Mouse (Mus musculus) frontal cortex, adult 2 months (tissue): Measurements from ENCODE around the gene Col4a3bp. TPM values are rescaled to one million over a fixed set of nuclear protein-coding genes. Genes with fewer than 3 reads are reported as not detected.

Experiments
- DNase-seq, 2 experiments: peaks; one replicate each; pipeline ENCODE4 v3.0.0; 2022; ENCODE audit warnings: low spot score in 1 of 2; ENCODE audit errors: extremely low spot score in 1 of 2
- polyA plus RNA-seq: library from polyadenylated mRNA; depleted of rRNA; stranded (reverse); fragments of >200 nt; gene quantifications from 2 replicates; pipeline ENCODE4 v1.2.3, GENCODE M21; 2012; rRNA removed

Col4a3bp gene
- polyA plus RNA-seq, 1 experiment: 36.7 TPM

DNA sequence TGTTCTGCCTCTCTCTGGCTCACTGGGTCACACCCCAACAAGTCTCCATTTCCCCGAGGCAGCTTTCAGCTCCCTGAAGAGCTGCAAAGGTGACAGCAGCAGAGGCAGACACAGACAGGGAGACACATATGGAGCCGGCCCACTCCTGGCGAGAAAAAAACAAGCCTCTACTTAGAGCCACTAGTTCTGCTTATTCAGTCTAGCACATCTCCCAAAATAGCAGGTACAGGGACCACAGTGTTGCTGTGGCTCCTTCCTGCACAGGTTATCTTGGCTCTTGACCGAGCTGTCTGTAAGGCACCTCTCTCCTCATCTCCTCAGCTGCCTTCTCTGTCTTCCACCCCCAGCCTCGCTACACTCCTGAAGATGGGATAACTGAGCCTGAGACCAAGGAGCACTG is 142.4 kb downstream of the Col4a3bp start:
- DNase-seq: peak in 1 of 2 experiments; percentile 64

DNA sequence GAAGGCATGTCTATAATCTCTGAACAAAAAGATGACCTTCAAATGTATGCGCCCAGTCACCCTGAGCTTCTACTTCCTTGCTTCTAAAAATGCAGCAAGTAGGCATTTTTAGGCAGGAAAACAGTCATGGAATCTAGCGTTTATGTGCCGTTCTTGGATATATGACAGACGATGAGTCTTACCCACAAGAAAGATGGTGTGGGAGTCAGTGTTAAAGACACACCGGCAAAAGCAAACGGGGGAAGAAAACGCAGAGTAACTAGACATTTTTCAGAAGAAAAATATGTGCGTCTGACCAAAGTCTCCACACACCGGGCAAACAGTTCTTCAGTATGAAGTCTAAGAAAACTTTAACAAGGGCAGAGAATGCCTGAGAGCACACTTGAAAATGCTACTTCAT is 144.8 kb downstream of the Col4a3bp start:
- DNase-seq: peak in 1 of 2 experiments; percentile 62

Other genes starting within 250 kb of the Col4a3bp start
- 16.8 and 17.1 TPM in 2 replicates for gene Poc5, start 154.3 kb upstream of the Col4a3bp start, polyA plus RNA-seq
- 0.16 and 0.38 TPM in 2 replicates for gene Ankdd1b, start 71.4 kb upstream of the Col4a3bp start, polyA plus RNA-seq
- gene Gm17622, start 51.9 kb upstream of the Col4a3bp start, polyA plus RNA-seq: not detected in 2 replicates
- gene Polk, start within 50 bp of the Col4a3bp start, polyA plus RNA-seq: 6.9 and 8.5 TPM in 2 replicates
- 50.1 and 63.5 TPM in 2 replicates for gene Hmgcr, start 128.3 kb downstream of the Col4a3bp start, polyA plus RNA-seq
- gene Ankrd31, start 205.7 kb downstream of the Col4a3bp start, polyA plus RNA-seq: 0.26 and 0.27 TPM in 2 replicates